Mouse (Mus musculus) kidney, postnatal 25 days (tissue): Measurements from ENCODE around the gene Cabp2.
A peak's percentile ranks its signal among the peaks of the same experiment; 100 is the strongest.

ENCODE experiments used
- DNase-seq, 2 experiments: peaks; one replicate each; pipeline ENCODE4 v3.0.0; 2021; ENCODE audit warnings: mixed read lengths in 2 of 2

Cabp2 gene

DNA sequence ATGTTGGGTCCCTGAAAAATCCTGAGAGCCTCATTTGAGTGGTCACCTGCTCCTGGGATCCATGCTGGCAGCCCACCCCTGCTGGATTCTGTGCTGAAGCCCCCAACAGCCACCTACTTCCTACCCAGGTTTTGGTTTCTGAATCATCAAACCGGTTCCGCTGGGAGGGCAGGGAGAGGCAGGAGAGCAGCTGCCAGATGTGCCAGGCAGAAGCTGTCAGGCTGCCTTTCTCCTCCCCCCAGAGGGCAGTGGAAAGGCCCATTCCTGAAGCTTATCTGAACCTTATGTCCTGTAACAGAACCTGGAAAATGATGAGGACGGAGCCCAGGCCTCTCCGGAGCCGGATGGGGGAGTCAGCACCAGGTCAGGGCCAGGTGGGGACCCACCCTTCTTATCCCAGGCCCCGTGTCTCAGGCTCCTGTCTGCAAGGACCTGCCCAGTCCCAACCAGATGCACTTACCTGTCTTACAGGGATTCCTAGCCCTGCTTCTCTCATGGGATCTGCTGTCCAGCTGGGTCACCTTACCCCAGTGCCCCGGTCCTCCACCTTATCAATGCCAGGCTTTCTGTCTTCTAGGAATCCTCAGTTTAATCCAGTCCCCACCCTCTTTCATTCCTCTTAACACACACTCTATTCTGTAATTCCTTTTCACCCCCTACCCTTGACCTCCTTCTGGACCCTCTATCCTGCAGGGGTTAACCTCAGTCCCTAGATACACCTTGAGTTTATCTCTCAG, 45.5 kb downstream of the Cabp2 start:
- DNase-seq: peak in 1 of 2 experiments; percentile 18

- DNase-seq: no peak
These were observed 48.1 kb downstream of the Cabp2 start for GRCm38 (mm10) chr19:4129462-4129861.

GRCm38 (mm10) chr19:4130106-4130505, 48.7 kb downstream of the Cabp2 start:
- DNase-seq: no peak

DNA sequence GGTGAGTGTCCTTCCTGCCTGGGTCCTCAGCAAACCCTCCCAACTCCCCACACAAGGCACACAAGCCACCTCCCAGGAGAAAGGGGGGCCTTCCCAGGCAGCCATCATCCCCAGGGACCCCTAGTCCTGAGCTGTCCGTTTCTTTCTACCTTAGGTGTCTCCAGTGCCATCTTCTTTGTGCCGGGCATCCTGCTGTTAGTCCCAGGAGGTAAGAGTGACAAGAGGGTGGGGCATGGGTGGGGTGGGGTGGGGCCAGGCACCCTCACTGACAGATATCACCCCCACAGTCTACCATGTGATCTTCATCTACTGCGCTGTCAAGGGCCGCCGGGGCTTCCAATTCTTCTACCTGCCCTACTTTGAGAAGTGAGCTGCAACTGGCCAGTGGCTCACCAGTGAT, 49.7 kb downstream of the Cabp2 start:
- no peak for DNase-seq

DNA sequence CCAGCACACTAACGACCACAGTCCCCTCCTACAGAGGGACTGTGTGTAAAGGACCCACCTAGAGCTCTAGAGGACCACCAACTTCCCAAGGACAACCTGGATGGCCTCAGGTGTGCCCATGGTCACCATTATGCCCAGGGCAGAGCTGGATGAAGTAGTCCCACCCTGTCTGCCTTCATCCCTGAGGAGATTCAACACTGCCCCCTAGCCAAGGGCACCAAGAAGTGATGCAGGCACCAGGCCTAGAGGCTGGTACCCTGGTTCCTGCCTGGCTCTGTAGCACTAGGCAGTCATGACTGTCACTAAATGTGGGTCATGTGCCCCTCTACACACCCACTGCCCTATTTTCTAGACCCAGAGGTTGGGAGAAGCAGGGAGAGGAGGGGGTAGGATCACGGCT, 50.4 kb downstream of the Cabp2 start:
- no peak for DNase-seq

DNA sequence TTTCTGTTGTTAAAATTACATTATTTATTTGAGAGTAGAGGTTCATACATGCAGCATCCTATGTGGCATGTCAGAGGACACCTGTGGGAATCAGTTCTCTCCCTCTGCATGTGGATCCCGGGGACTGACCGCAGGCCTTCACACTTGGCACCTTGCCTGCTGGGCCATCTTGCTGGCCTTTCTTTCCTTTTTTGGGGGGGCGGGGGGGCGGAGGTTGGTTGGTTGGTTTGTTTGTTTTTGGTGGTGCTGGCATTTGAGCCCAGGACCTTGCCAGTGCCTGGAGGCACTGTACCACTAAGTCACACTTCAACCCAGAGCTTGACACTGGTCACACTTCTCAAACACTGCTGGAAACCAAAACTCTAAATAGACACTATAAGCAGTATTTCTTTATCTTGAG, 53.0 kb downstream of the Cabp2 start:
- DNase-seq: peak in 1 of 2 experiments; percentile 35

DNA sequence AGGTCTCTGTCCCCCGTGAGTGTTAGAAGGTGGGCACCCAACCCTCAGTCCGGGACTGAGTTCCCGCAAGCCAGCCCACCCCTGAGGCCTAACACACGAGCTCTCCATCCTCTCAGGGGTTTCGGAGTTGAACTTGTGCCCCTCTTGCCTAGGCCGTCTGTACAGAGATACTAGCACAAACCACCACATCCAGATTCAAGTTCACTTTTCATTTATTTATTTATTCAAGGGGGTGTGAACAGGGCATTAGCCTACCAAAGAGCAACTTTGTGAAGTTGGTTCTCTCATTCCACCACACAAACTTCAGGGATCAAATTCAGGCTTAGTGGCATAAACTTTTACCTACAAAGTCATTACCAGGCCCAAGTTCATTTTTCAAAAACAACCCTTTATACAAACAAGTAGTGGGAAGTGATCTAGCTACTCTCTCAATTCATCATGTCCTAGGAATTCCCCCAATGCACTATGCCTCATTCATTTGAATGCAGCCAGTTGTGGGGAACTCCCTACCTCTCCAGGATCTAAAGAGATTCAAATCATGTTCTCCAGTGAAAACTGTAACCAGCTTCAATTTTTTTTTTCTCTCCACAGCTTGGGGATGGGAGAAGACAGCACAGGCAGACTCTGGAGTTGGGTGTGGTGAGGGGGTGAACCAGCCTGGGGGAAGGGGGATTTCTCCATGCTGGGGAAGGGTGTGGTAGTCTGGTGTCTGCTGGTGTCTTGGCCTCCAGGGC, 54.0 kb downstream of the Cabp2 start:
- peak in 1 of 2 experiments; percentile 30 for DNase-seq

- DNase-seq: peak in 1 of 2 experiments; percentile 27
These were observed 54.6 kb downstream of the Cabp2 start for GRCm38 (mm10) chr19:4135963-4136345.

DNA sequence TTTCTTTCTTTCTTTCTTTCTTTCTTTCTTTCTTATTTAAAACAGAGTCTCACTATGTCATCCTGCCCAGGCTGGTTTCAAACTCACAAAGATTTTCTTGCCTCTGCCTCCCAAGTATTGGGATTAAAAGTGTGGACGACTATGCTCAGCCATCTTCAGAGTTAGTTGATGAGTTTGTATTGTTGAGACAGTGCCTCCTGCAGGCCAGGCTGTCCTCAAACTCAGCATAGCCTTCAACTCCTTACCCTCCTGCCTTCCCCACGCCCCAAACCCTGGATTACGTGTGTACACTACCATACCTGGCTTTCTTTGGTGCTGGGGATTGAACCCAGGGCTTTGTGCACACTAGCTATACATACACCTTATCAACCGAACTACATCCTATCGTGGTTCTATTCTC, 55.1 kb downstream of the Cabp2 start:
- DNase-seq: peak in 1 of 2 experiments; percentile 31
